8 mouse cellular contexts compared by ENCODE assay signal in the genomic region with DNA sequence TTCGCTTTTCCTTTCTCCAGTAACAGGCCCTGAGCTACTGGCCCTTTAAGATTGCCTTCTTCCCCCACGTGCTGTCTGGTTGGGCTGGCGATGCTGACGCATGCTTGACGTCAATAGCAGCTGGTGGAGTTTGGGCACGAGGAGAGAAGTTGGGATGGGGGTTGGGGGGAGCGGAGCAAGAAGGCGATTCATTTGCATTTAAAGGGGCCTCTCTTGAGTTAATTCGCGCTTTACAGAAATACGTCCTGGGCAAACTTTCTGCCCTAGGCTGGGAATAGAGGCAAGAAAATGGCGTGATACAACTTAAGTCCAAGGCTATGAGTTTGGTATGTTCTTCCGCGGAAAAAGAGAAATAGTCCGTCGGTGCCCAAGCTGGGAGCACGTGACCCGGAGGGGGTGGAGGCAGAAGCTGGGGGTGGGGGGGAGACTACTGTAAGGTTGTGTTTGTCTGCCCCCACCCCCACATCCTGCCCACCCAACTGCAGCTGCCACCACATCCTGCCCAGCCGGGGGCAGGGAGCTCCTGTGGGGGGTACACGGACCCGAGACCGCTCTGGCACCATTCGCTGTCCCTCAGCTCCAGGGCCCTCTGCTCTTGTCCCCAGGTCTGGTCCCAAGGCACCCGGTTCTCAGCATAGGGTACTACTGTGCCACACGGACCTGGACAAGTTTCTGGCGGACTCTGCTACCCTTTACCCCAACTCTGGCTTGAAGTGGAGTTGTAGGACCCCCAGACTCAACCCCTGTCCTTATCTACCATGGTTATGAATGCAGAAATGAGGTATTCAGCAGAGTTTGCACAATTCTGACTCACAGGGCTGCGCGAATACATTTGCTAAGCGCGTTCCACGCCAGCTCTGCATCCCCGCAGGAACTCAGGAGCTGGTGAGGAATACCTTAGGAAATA. TPM values are rescaled to one million over a fixed set of nuclear protein-coding genes. Genes with fewer than 3 reads are reported as not detected.
DNase-seq lines count a peak whose midpoint lies in the region; ATAC-seq and TF ChIP-seq lines count a peak whose summit lies in the region.

No protein-coding gene starts in this region.

- TF ChIP-seq CTCF in MEL (IDR thresholded peaks at IDR 0.05 in 2 of 3, conservative IDR thresholded peaks at IDR 0.05 in 1 of 3; ENCODE audit: control insufficient read depth in 1 of 3, insufficient read depth in 1 of 3, low read depth in 2 of 3, low read length in 3 of 3, poor library complexity in 1 of 3, severe bottlenecking in 1 of 3) = no peak
- no peak for TF ChIP-seq CTCF in lung, postnatal 0 days (IDR thresholded peaks at IDR 0.05)

- peak overlapping the region; percentile 77 for H3K4me2 ChIP-seq in lung, postnatal 0 days (replicated peaks; ENCODE audit: low read depth, low read length)

- H3K27me3 ChIP-seq in MEL (ENCODE audit: control insufficient read depth in 1 of 2, insufficient read depth in 2 of 2, low read length in 2 of 2) = no peaks in the 10 kb centered on the region
- peaks cover 29% of the 10 kb centered on the region for H3K27me3 ChIP-seq in hindbrain, embryonic 10.5 days (ENCODE audit: insufficient read depth, poor library complexity, severe bottlenecking)
- no peaks in the 10 kb centered on the region for H3K27me3 ChIP-seq in lung, postnatal 0 days (replicated peaks; ENCODE audit: insufficient read depth, low read length)

- TF ChIP-seq RAD21 in MEL (IDR thresholded peaks at IDR 0.05; ENCODE audit: low read depth, low read length) = no peak

- peaks cover 0 to 17% of the 10 kb centered on the region in 2 experiments; a peak in 2 of 4 replicates for H3K36me3 ChIP-seq in MEL (ENCODE audit: control insufficient read depth in 1 of 2, insufficient read depth in 2 of 2, low read length in 2 of 2)
- H3K36me3 ChIP-seq in hindbrain, embryonic 10.5 days = no peaks in the 10 kb centered on the region
- no peaks in the 10 kb centered on the region for H3K36me3 ChIP-seq in lung, postnatal 0 days (ENCODE audit: insufficient read depth, low read length)

- peaks cover 22% of the 10 kb centered on the region for H3K79me2 ChIP-seq in MEL (ENCODE audit: control insufficient read depth, insufficient read depth, low read length, poor library complexity)

- WGBS in hindbrain, embryonic 10.5 days = under 1% methylated on average over 32 of the region's 32 CpGs
- under 1% methylated on average over 32 of the region's 32 CpGs for WGBS in lung, postnatal 0 days

- peak overlapping the region; percentile 97 for H3K27ac ChIP-seq in MEL (ENCODE audit: control insufficient read depth, low read depth, low read length)
- peak overlapping the region; percentile 89 for H3K27ac ChIP-seq in hindbrain, embryonic 10.5 days
- peak overlapping the region; percentile 99 for H3K27ac ChIP-seq in lung, postnatal 0 days (ENCODE audit: low read length)

- peak overlapping the region; percentile 62 to 77 for H3K4me3 ChIP-seq in MEL (ENCODE audit: control insufficient read depth in 1 of 2, insufficient read depth in 1 of 2, low read depth in 2 of 2, low read length in 2 of 2)
- H3K4me3 ChIP-seq in hindbrain, embryonic 10.5 days = peak overlapping the region; percentile 69
- H3K4me3 ChIP-seq in lung, postnatal 0 days (ENCODE audit: low read depth, low read length) = peak overlapping the region; percentile 47

- H3K4me1 ChIP-seq in MEL (ENCODE audit: control insufficient read depth in 1 of 2, insufficient read depth in 2 of 2, low read length in 2 of 2) = peaks cover 13 to 30% of the 10 kb centered on the region in 2 experiments
- H3K4me1 ChIP-seq in hindbrain, embryonic 10.5 days (replicated peaks) = peaks cover 69% of the 10 kb centered on the region
- peaks cover 29% of the 10 kb centered on the region; the same call in 1 of the 2 replicates for H3K4me1 ChIP-seq in lung, postnatal 0 days (ENCODE audit: insufficient read depth, low read depth, low read length)

- TF ChIP-seq POLR2A in MEL (IDR thresholded peaks at IDR 0.05; ENCODE audit: control insufficient read depth in 1 of 2, insufficient read depth in 1 of 2, low read depth in 1 of 2, low read length in 2 of 2, poor library complexity in 1 of 2) = peak in 1 of 2 experiments; percentile 76; a peak in 2 of 4 replicates

- peak; percentile 60 for ATAC-seq in frontal cortex, adult (ENCODE audit: low TSS enrichment)
- ATAC-seq in lung, postnatal 0 days = peak; percentile 64

- peak overlapping the region; percentile 77 for H3K9ac ChIP-seq in MEL (ENCODE audit: control insufficient read depth, low read depth, low read length, poor library complexity, severe bottlenecking)
- peak overlapping the region; percentile 46 for H3K9ac ChIP-seq in lung, postnatal 0 days (replicated peaks; ENCODE audit: low read depth)

- H3K9me3 ChIP-seq in MEL (replicated peaks; ENCODE audit: insufficient read depth, low read length) = no peaks in the 10 kb centered on the region
- no peaks in the 10 kb centered on the region for H3K9me3 ChIP-seq in hindbrain, embryonic 10.5 days
- no peaks in the 10 kb centered on the region for H3K9me3 ChIP-seq in lung, postnatal 0 days (ENCODE audit: low read length)

- DNase-seq in MEL (ENCODE audit: low read depth, low spot score) = peak; percentile 99
- DNase-seq in cerebellum, adult 8-10 months = peak; percentile 92
- peak; percentile 95 for DNase-seq in hindbrain, embryonic 10.5 days (ENCODE audit: low spot score)
- peak; percentile 98 for DNase-seq in layer of hippocampus, adult 9-11 months
- peak; percentile 99 for DNase-seq in lung, postnatal 0 days (ENCODE audit: low spot score)
- DNase-seq in ovary, postnatal 14 days (ENCODE audit: low spot score) = peak; percentile 81
- peak; percentile 93 for DNase-seq in thymus, postnatal 14 days

- peak in 1 of 2 experiments; percentile 76; a peak in 2 of 4 replicates for TF ChIP-seq EP300 in MEL (IDR thresholded peaks at IDR 0.05; ENCODE audit: low read depth in 1 of 2, low read length in 2 of 2)
- peak; percentile 99 for TF ChIP-seq EP300 in lung, postnatal 0 days (IDR thresholded peaks at IDR 0.05)

TF ChIP-seq in MEL, 35 proteins besides CTCF, POLR2A, EP300 and RAD21 (continues in another document):
- TF ChIP-seq GABPA (IDR thresholded peaks at IDR 0.05; ENCODE audit: low read depth, low read length) (no peak), ZC3H11A (IDR thresholded peaks at IDR 0.05; ENCODE audit: low read depth, low read length) (no peak), ETS1 (IDR thresholded peaks at IDR 0.05; ENCODE audit: low read depth, low read length) (peak; percentile 100), CHD2 (IDR thresholded peaks at IDR 0.05; ENCODE audit: low read length) (peak; percentile 83), ZNF384 (IDR thresholded peaks at IDR 0.05; ENCODE audit: low read depth, low read length) (no peak), TAL1 (IDR thresholded peaks at IDR 0.05; ENCODE audit: low read length) (no peak), POLR2AphosphoS5 (IDR thresholded peaks at IDR 0.05; ENCODE audit: borderline replicate concordance, low read depth, low read length) (no peak), ELF1 (IDR thresholded peaks at IDR 0.05; ENCODE audit: low read depth, low read length) (0 out of 2 replicates have a peak, but pooled peaks have one; percentile 34), E2F4 (IDR thresholded peaks at IDR 0.05; ENCODE audit: borderline replicate concordance, low read depth, low read length) (peak; percentile 64; the same call in 1 of the 2 replicates), NELFE (IDR thresholded peaks at IDR 0.05; ENCODE audit: low read depth, low read length) (peak; percentile 61), POLR2AphosphoS2 (IDR thresholded peaks at IDR 0.05; ENCODE audit: low read length) (peak; percentile 57; the same call in 1 of the 2 replicates), MXI1 (IDR thresholded peaks at IDR 0.05; ENCODE audit: low read depth, low read length) (peak; percentile 99), MYC (IDR thresholded peaks at IDR 0.05; ENCODE audit: low read depth, low read length) (peak; percentile 99), ZKSCAN1 (IDR thresholded peaks at IDR 0.05; ENCODE audit: low read depth, low read length) (no peak), USF1 (IDR thresholded peaks at IDR 0.05; ENCODE audit: low read depth, low read length) (peak; percentile 94), JUND (IDR thresholded peaks at IDR 0.05; ENCODE audit: low read depth, low read length) (no peak), HCFC1 (IDR thresholded peaks at IDR 0.05; ENCODE audit: low read depth, low read length) (peak; percentile 86), MAFK (IDR thresholded peaks at IDR 0.05; ENCODE audit: borderline replicate concordance, low read depth, low read length) (no peak), USF2 (IDR thresholded peaks at IDR 0.05; ENCODE audit: borderline replicate concordance in 1 of 2, insufficient read depth in 1 of 2, low read depth in 1 of 2, low read length in 2 of 2) (peak; percentile 20 to 83; a peak in 3 of 4 replicates), MYB (IDR thresholded peaks at IDR 0.05; ENCODE audit: low read depth, low read length) (no peak), SIN3A (IDR thresholded peaks at IDR 0.05; ENCODE audit: low read length) (peak; percentile 100), UBTF (IDR thresholded peaks at IDR 0.05; ENCODE audit: borderline replicate concordance, insufficient read depth, low read depth, low read length) (no peak), MAZ (IDR thresholded peaks at IDR 0.05; ENCODE audit: low read depth, low read length) (peak; percentile 95), MEF2A (IDR thresholded peaks at IDR 0.05; ENCODE audit: extremely low read depth, insufficient replicate concordance, low read depth, low read length, poor library complexity, severe bottlenecking) (no peak), SMC3 (IDR thresholded peaks at IDR 0.05; ENCODE audit: low read depth, low read length) (no peak), TBP (IDR thresholded peaks at IDR 0.05; ENCODE audit: low read depth, low read length) (peak; percentile 82), CHD1 (IDR thresholded peaks at IDR 0.05; ENCODE audit: low read depth, low read length) (peak; percentile 48)

RNA-seq across cellular contexts. Expression of gene Mef2d, which starts 3.6 kb away (rescaled TPM):
- 16.2 and 16.9 TPM in 2 replicates for total RNA-seq in MEL (2012; rRNA removed)
- polyA plus RNA-seq in MEL (2012; ENCODE audit: insufficient read depth in 1 of 2, insufficient read length in 2 of 2, low read depth in 1 of 2, low replicate concordance in 2 of 2, missing spikeins in 1 of 2) = 100 to 1,000 TPM in 1 of 2 experiments, 10 to 100 TPM in 1; 71.4 to 117 TPM
- 10.2 and 15.1 TPM in 2 replicates for polyA plus RNA-seq in hindbrain, embryonic 10.5 days (2016; fragmentation: Nextera tagmentation; extraction: Ambion mirVana)
- polyA plus RNA-seq in lung, postnatal 0 days (2015; fragmentation: Nextera tagmentation; extraction: Ambion mirVana) = 14.4 and 15.4 TPM in 2 replicates

RNA-seq across cellular contexts. Expression of gene Iqgap3, which starts 56.8 kb away (rescaled TPM):
- 19.2 and 21.1 TPM in 2 replicates for total RNA-seq in MEL (2012; rRNA removed)
- polyA plus RNA-seq in MEL (2012; ENCODE audit: insufficient read depth in 1 of 2, insufficient read length in 2 of 2, low read depth in 1 of 2, low replicate concordance in 2 of 2, missing spikeins in 1 of 2) = 10 to 100 TPM in 1 of 2 experiments, not detected in 1; 42.5 TPM
- polyA plus RNA-seq in hindbrain, embryonic 10.5 days (2016; fragmentation: Nextera tagmentation; extraction: Ambion mirVana) = 19.5 and 24.3 TPM in 2 replicates
- 0.92 and 1.6 TPM in 2 replicates for polyA plus RNA-seq in lung, postnatal 0 days (2015; fragmentation: Nextera tagmentation; extraction: Ambion mirVana)

Comparison
In these comparisons a context has a peak if more than half of its experiments do, and no peak if none do; other contexts are left out.
1. Peak in every context shown above with its lines: DNase-seq, ATAC-seq, H3K4me3 ChIP-seq and H3K27ac ChIP-seq.